Mouse (Mus musculus) stomach, embryonic 14.5 days (tissue): ENCODE measurements around the gene Mospd3. TPM values are rescaled to one million over a fixed set of nuclear protein-coding genes. Genes with fewer than 3 reads are reported as not detected.

Experiments used
- ATAC-seq: fragments of 200-750 bp; cut with Nextera tagmentation; 2 replicates; pipeline ENCODE4 v1.8.0; 2017; ENCODE audit warnings: low read depth, moderate TSS enrichment; ENCODE audit not compliant: insufficient number of reproducible peaks, insufficient read depth, low FRiP score
- H3K27ac ChIP-seq: fragments of 300-500 bp; sonication (generic); 2 replicates; pipeline ENCODE4 v1.5.1; 2014; ENCODE audit warnings: mild to moderate bottlenecking, low read length, moderate library complexity, mixed read lengths
- H3K27me3 ChIP-seq: fragments of 300-500 bp; sonication (generic); 2 replicates; pipeline ENCODE4 v1.6.1; 2014; ENCODE audit warnings: low read length, control low read depth, mixed read lengths; ENCODE audit not compliant: control insufficient read depth, insufficient read depth
- H3K36me3 ChIP-seq: fragments of 300-500 bp; sonication (generic); 2 replicates; pipeline ENCODE4 v1.6.1; 2014; ENCODE audit warnings: mild to moderate bottlenecking, control low read depth, low read length, moderate library complexity, mixed read lengths; ENCODE audit not compliant: control insufficient read depth, insufficient read depth
- H3K4me1 ChIP-seq: fragments of 300-500 bp; sonication (generic); 2 replicates; pipeline ENCODE4 v1.6.1; 2014; ENCODE audit warnings: low read length, control low read depth, mixed read lengths; ENCODE audit not compliant: control insufficient read depth, insufficient read depth
- H3K4me2 ChIP-seq: fragments of 300-500 bp; sonication (generic); replicated peaks from 2 replicates; pipeline ENCODE4 v1.6.1; 2014; ENCODE audit warnings: low read depth, low read length, control low read depth
- H3K4me3 ChIP-seq: fragments of 300-500 bp; sonication (generic); 2 replicates; pipeline ENCODE4 v1.5.1; 2014; ENCODE audit warnings: low read depth, low read length, control low read depth
- H3K9ac ChIP-seq: fragments of 300-500 bp; sonication (generic); replicated peaks from 2 replicates; pipeline ENCODE4 v1.6.1; 2014; ENCODE audit warnings: low read depth, mild to moderate bottlenecking, control low read depth, low read length, moderate library complexity, mixed read lengths
- H3K9me3 ChIP-seq: fragments of 300-500 bp; sonication (generic); 2 replicates; pipeline ENCODE4 v1.6.1; 2016; ENCODE audit warnings: low read depth, low read length, control low read depth; ENCODE audit not compliant: control insufficient read depth
- WGBS: fragments of 180-500 bp; shearing (Covaris S2); extraction: QIAGEN DNeasy Blood & Tissue Kit; methylation state at CpG from one replicate; pipeline ENCODE4 v1.1.7; 2014; 5-methylcytosine and 5-hydroxymethylcytosine counted together
- polyA plus RNA-seq: library from polyadenylated mRNA; unstranded; fragments of >200 nt; fragmentation: Nextera tagmentation; extraction: Ambion mirVana; gene quantifications from 2 replicates; pipeline ENCODE4 v1.2.1, GENCODE M21; 2014

The Mospd3 gene
- polyA plus RNA-seq: 32.3 and 34.2 TPM in 2 replicates

DNA sequence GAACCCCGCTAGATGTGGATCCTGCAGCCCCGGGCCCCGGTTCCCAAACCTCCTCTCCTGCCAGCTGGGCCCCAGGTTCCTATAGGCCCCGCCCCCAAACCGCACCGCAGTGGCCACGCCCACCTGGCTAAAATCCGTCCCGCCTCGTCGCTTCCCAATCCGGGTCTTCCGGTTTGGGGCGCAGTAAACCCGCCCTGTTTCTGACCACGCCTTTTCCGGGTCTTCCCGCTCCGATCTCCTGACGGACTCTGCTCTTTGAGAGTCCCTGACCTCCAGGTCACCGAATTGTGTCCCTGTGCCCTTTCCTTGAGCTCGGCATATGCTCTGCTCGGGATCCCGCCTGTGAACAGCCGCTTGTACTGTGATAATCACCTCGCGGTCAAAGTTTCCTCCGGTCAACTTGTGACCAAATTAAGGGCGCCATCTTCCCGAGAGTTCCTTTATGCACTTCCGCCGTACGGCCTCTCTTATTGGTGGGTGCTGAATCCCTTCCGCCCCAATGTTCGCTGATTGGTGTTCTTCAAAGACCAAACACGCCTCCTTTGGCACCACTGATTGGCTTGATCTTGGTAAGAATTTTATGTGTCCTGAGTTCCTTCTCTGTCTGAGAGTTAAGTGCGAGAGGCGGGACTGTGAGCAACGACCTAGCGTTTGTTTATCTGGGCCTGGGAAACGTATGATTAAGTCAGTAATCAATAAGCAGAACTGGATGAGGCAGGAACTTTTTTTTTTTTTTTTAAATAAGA lies at the start of gene Mospd3:
Gene Mospd3 (minus strand): TSS at position 440 of the 746 bp plus-strand sequence.
- Histone ChIP-seq H3K27ac (peak within 1 kb of the TSS; percentile 58; the same call in 1 of the 2 replicates), H3K9ac (peak within 1 kb of the TSS; percentile 73), H3K9me3 (no peaks in the 10 kb centered on the region), H3K4me3 (peak within 1 kb of the TSS; percentile 64), H3K4me1 (peaks cover 16% of the 10 kb centered on the region), H3K4me2 (peak within 1 kb of the TSS; percentile 81), H3K27me3 (no peaks in the 10 kb centered on the region), H3K36me3 (peaks cover 2% of the 10 kb centered on the region; the same call in 1 of the 2 replicates)
- ATAC-seq: peak; percentile 96
- WGBS: under 1% methylated on average over 41 of the region's 41 CpGs

DNA sequence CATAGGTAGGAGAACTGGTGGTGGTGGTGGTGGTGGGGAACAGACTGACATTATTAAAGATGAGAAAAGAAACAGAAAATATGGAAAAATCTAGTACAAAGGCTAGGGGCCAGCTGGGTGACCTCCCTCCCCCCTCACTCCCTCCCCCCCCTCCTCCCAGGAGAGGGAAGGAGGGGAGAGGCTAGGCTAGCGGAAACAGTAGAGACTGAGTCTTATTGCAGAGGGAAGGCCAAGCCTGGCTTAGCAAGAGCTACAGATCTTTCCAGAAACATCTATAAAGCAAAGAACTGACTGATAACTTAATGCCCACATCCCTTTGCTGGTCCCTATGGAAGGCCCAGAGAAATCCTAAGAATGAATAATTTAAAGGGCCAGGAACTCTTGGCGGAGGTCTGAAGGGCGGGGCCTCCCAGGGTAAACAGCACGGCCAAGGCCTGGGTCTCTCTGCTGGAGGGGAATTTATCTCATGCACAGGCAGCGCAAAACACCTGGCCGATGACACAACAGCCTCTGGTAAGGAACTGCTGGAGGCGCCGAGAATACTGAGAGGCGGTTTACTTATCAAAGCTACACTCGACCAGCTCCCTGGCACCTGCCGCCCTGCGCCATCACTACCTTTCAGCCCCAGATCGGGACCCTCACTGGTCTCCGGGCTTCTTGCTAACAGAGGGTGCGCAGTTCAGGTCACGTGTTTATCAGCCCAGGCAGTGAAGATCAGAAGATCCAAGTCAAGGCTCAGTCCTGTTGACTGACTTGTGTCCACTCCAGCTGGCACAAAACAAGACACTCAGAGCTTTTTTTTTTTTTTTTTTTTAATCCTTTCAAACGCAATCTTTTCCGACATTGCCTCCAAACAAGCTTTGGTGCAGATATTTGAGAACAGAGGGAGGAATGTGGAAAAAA lies 49.1 kb upstream of the Mospd3 start:
- H3K27ac ChIP-seq: no peak overlapping the region

DNA sequence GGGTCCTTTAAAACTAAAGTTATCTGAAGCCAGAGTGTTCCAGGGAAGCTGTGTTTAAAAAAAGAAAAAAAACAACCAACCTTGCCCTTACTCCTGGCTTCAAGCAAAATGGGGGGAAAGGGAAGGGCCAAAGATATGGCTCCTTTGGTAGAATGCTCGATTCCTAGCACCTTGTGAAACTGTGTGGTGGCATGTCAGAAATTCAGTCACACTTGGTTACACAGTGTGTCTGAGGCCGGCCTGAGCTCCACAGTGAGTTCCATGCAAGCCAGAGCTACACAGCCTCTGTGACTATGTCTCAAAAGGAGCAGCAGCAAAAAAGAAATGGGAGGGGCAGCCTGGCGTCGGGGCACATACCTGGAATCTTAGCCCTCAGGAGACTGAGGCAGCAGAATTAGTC lies 48.4 kb upstream of the Mospd3 start:
- 33% methylated on average over 4 of the region's 4 CpGs for WGBS
- no peak overlapping the region for H3K4me2 ChIP-seq
- no peak for ATAC-seq
- no peak overlapping the region for H3K27ac ChIP-seq
- no peak overlapping the region for H3K4me3 ChIP-seq
- no peaks in the 10 kb centered on the region for H3K9me3 ChIP-seq
- H3K36me3 ChIP-seq: peaks cover 5% of the 10 kb centered on the region; the same call in 1 of the 2 replicates
- no peak overlapping the region for H3K9ac ChIP-seq
- H3K4me1 ChIP-seq: peaks cover 18% of the 10 kb centered on the region
- 0 out of 2 replicates have a peak, but pooled peaks cover 4% of the 10 kb centered on the region for H3K27me3 ChIP-seq

More for the DNA sequence above, 49.1 kb upstream of the Mospd3 start:
- Histone ChIP-seq H3K4me3 (no peak overlapping the region), H3K9ac (no peak overlapping the region), H3K27me3 (0 out of 2 replicates have a peak, but pooled peaks cover 4% of the 10 kb centered on the region), H3K9me3 (no peaks in the 10 kb centered on the region), H3K4me2 (peak overlapping the region; percentile 20; the same call in 1 of the 2 replicates), H3K4me1 (peaks cover 18% of the 10 kb centered on the region), H3K36me3 (peaks cover 5% of the 10 kb centered on the region; the same call in 1 of the 2 replicates)
- ATAC-seq: 0 out of 2 replicates have a peak, but pooled peaks have one; percentile 8
- 14% methylated on average over 18 of the region's 18 CpGs for WGBS

DNA sequence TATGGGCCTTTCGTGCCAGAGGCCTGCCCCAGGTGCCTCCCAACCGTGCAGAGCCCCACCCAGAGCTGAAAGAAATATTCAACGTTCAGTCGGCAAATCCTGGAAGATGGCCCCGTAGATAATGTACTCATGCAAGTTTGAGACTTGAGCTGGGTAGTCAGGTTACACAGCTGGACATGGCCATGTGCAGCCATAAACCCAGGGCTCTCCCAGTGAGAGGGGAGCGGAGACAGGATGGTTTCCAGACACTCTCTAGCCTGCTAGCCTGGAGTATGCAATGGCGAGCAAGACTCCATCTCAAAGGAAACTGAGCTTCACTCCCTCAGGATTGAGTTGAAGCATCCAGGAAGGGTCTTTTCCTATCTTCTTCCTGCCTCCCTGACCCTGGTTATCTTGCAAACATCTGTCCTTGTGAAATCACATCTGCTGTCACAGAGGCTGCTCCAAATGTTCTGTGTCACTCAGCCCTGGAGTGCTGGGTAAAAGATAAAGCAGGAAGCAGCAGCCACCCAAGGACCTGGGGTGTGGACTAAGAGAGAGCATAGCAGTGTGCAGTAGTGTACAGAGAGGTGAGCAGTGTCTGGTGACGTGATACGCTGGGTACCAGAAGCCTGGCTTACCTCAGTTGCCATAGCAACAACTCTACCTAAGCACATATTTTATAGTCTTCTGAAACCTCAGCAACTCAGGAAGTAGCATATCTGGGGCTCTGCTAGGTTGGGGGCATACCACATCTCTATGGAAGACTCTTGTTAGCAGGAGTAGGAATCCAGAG lies 47.2 kb upstream of the Mospd3 start:
- H3K9me3 ChIP-seq: no peaks in the 10 kb centered on the region
- 43% methylated on average over 9 of the region's 9 CpGs for WGBS
- H3K27me3 ChIP-seq: peaks cover 8% of the 10 kb centered on the region; the same call in 1 of the 2 replicates
- H3K4me3 ChIP-seq: no peak overlapping the region
- H3K9ac ChIP-seq: no peak overlapping the region
- ATAC-seq: no peak
- H3K4me2 ChIP-seq: no peak overlapping the region
- H3K27ac ChIP-seq: no peak overlapping the region
- H3K4me1 ChIP-seq: peaks cover 18% of the 10 kb centered on the region
- peaks cover 5% of the 10 kb centered on the region; the same call in 1 of the 2 replicates for H3K36me3 ChIP-seq

DNA sequence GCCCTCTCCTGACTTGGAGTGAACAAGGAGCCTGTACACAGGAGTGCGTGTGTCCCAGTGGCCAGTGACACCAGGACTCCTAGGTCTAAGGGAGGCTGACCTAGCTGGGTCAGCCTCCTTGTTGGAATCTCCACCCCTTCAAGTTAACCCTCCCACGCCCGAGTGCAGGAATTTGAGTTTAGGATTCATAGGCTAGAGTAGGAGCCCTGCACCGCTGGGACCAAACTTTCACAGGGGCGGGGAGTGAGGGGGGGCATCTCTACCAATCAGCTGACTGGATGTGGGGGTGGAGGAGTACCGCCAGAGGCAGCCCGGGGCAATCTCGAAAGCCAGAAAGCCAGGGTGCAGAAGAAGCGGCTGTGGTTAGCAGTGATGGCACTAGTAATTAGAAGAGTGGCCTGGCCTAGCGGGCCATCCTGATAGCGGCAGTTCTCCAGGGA lies 44.8 kb upstream of the Mospd3 start, which contains the start of gene Irs3:
Gene Irs3 (minus strand): TSS at position 63 of the 440 bp plus-strand sequence.
- Histone ChIP-seq H3K4me3 (peak within 1 kb of the TSS; percentile 14), H3K4me1 (peaks cover 18% of the 10 kb centered on the region), H3K27ac (no peak within 1 kb of the TSS), H3K27me3 (peaks cover 8% of the 10 kb centered on the region; the same call in 1 of the 2 replicates), H3K9me3 (no peaks in the 10 kb centered on the region), H3K9ac (no peak within 1 kb of the TSS), H3K4me2 (peak within 1 kb of the TSS; percentile 45), H3K36me3 (peaks cover 17% of the 10 kb centered on the region)
- WGBS: 22% methylated on average over 11 of the region's 11 CpGs
- no peak for ATAC-seq

DNA sequence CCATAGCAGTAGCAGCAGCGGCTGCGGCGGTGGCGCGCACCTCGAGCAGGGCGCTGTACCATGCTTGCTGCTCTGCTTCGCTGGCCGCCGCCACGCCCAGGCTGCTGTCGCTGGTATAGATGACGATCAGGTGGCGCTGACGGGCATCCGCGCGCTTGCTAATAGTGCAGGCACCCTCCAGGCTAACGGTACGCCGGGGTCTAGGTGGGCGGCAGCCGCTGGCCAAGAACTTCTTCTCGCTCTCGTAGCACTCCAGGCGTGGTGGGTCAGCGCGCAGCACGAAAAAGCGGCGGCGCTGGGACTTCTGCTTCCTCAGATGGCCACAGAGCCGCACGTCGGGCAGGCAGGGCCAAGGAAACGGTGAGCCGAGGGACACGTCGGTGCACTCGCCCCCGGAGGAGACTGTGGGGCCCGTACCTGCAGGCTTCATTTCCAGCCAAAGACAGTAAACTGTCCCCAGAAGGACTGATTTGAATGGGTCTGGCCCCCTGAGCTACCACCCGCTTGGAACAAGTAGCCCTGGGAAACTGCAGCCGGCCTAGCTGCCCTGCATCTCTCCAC lies 44.3 kb upstream of the Mospd3 start:
- H3K4me3 ChIP-seq: peak overlapping the region; percentile 14
- H3K27me3 ChIP-seq: peaks cover 8% of the 10 kb centered on the region; the same call in 1 of the 2 replicates
- ATAC-seq: no peak
- H3K4me2 ChIP-seq: peak overlapping the region; percentile 45
- peaks cover 17% of the 10 kb centered on the region for H3K4me1 ChIP-seq
- 5% methylated on average over 44 of the region's 44 CpGs for WGBS
- H3K9me3 ChIP-seq: no peaks in the 10 kb centered on the region
- H3K27ac ChIP-seq: no peak overlapping the region
- no peak overlapping the region for H3K9ac ChIP-seq
- peaks cover 20% of the 10 kb centered on the region for H3K36me3 ChIP-seq

DNA sequence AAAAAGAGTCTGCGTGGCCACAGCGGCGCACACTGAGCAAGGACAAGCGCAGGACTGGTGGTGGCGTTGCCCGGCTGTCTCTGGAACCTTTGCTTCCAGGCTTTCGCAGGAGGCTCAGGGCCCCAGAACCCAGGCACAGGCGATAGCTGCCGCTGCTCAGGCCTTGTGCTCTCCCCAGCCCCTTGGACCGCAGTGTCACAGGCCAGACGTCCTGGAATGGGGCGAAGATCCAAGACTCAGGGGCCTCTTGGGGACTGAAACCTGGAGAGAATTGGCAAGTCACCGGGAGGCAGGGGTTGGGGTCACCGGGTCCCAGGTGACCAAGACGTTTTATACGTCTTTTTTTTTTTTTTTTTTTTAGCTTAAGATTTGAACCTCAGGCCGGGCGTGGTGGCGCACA lies 43.6 kb upstream of the Mospd3 start:
- Histone ChIP-seq H3K9ac (no peak overlapping the region), H3K27me3 (peaks cover 8% of the 10 kb centered on the region; the same call in 1 of the 2 replicates), H3K4me2 (no peak overlapping the region), H3K4me3 (no peak overlapping the region), H3K27ac (no peak overlapping the region), H3K9me3 (no peaks in the 10 kb centered on the region), H3K4me1 (peaks cover 11% of the 10 kb centered on the region; the same call in 1 of the 2 replicates), H3K36me3 (peaks cover 24% of the 10 kb centered on the region)
- WGBS: 50% methylated on average over 19 of the region's 19 CpGs
- ATAC-seq: no peak
